Mouse (Mus musculus): Measurements from ENCODE around the gene Ubtd1. TPM values are rescaled to one million over a fixed set of nuclear protein-coding genes. Genes with fewer than 3 reads are reported as not detected.

Ubtd1 gene
- total RNA-seq, 2 experiments from 2014 or later, result 3.7 TPM

Other genes starting within 250 kb of the Ubtd1 start
- gene Slit1, start 238.1 kb upstream of the Ubtd1 start, total RNA-seq (2015; ENCODE audit: low replicate concordance), result 0.42 TPM in 1 of 2 replicates, not detected in the other
- gene Slit1, start 238.1 kb upstream of the Ubtd1 start, total RNA-seq (2017; ENCODE audit: low replicate concordance), result 0.14 and 0.51 TPM in 2 replicates
- 17.5 and 28.6 TPM in 2 replicates for gene Arhgap19, start 179.7 kb upstream of the Ubtd1 start, total RNA-seq (2015; ENCODE audit: low replicate concordance)
- gene Arhgap19, start 179.7 kb upstream of the Ubtd1 start, total RNA-seq (2017; ENCODE audit: low replicate concordance), result 28.1 and 28.3 TPM in 2 replicates
- gene Frat1, start 151.8 kb upstream of the Ubtd1 start, total RNA-seq (2015; ENCODE audit: low replicate concordance), result 0.77 and 3.1 TPM in 2 replicates
- gene Frat1, start 151.8 kb upstream of the Ubtd1 start, total RNA-seq (2017; ENCODE audit: low replicate concordance), result 2.1 and 5.3 TPM in 2 replicates
- 2.3 and 4.8 TPM in 2 replicates for gene Frat2, start 133.6 kb upstream of the Ubtd1 start, total RNA-seq (2015; ENCODE audit: low replicate concordance)
- 3.6 and 11.0 TPM in 2 replicates for gene Frat2, start 133.6 kb upstream of the Ubtd1 start, total RNA-seq (2017; ENCODE audit: low replicate concordance)
- 0.63 and 2.9 TPM in 2 replicates for gene Rrp12, start 85.6 kb upstream of the Ubtd1 start, total RNA-seq (2015; ENCODE audit: low replicate concordance)
- 2.4 and 2.6 TPM in 2 replicates for gene Rrp12, start 85.6 kb upstream of the Ubtd1 start, total RNA-seq (2017; ENCODE audit: low replicate concordance)
- gene Pgam1, start 69.8 kb upstream of the Ubtd1 start, total RNA-seq (2015; ENCODE audit: low replicate concordance), result 154 and 190 TPM in 2 replicates
- gene Pgam1, start 69.8 kb upstream of the Ubtd1 start, total RNA-seq (2017; ENCODE audit: low replicate concordance), result 58.1 and 69.4 TPM in 2 replicates
- 14.0 and 14.6 TPM in 2 replicates for gene Exosc1, start 48.3 kb upstream of the Ubtd1 start, total RNA-seq (2015; ENCODE audit: low replicate concordance)
- 12.8 and 14.1 TPM in 2 replicates for gene Exosc1, start 48.3 kb upstream of the Ubtd1 start, total RNA-seq (2017; ENCODE audit: low replicate concordance)
- gene Zdhhc16, start 48.3 kb upstream of the Ubtd1 start, total RNA-seq (2015; ENCODE audit: low replicate concordance), result 20.2 and 22.6 TPM in 2 replicates
- 6.4 and 19.0 TPM in 2 replicates for gene Zdhhc16, start 48.3 kb upstream of the Ubtd1 start, total RNA-seq (2017; ENCODE audit: low replicate concordance)
- 10.0 and 27.0 TPM in 2 replicates for gene Mms19, start 606 bp upstream of the Ubtd1 start, total RNA-seq (2015; ENCODE audit: low replicate concordance)
- 3.5 and 13.9 TPM in 2 replicates for gene Mms19, start 606 bp upstream of the Ubtd1 start, total RNA-seq (2017; ENCODE audit: low replicate concordance)
- gene Ankrd2, start 54.2 kb downstream of the Ubtd1 start, total RNA-seq (2015; ENCODE audit: low replicate concordance), result not detected in 2 replicates
- gene Ankrd2, start 54.2 kb downstream of the Ubtd1 start, total RNA-seq (2017; ENCODE audit: low replicate concordance), result not detected in 2 replicates
- 0.63 TPM in 1 of 2 replicates, not detected in the other for gene Hoga1, start 63.8 kb downstream of the Ubtd1 start, total RNA-seq (2015; ENCODE audit: low replicate concordance)
- not detected in 2 replicates for gene Hoga1, start 63.8 kb downstream of the Ubtd1 start, total RNA-seq (2017; ENCODE audit: low replicate concordance)
- not detected in 2 replicates for gene 4933411K16Rik, start 70.5 kb downstream of the Ubtd1 start, total RNA-seq (2015; ENCODE audit: low replicate concordance)
- gene 4933411K16Rik, start 70.5 kb downstream of the Ubtd1 start, total RNA-seq (2017; ENCODE audit: low replicate concordance), result 0.42 TPM in 1 of 2 replicates, not detected in the other
- gene Morn4, start 104.6 kb downstream of the Ubtd1 start, total RNA-seq (2015; ENCODE audit: low replicate concordance), result not detected in 2 replicates
- gene Morn4, start 104.6 kb downstream of the Ubtd1 start, total RNA-seq (2017; ENCODE audit: low replicate concordance), result not detected in 2 replicates
- gene Pi4k2a, start 108.7 kb downstream of the Ubtd1 start, total RNA-seq (2015; ENCODE audit: low replicate concordance), result 4.0 TPM in 2 replicates
- gene Pi4k2a, start 108.7 kb downstream of the Ubtd1 start, total RNA-seq (2017; ENCODE audit: low replicate concordance), result 3.4 and 6.6 TPM in 2 replicates
- 5.2 TPM in 1 of 2 replicates, not detected in the other for gene Avpi1, start 147.3 kb downstream of the Ubtd1 start, total RNA-seq (2015; ENCODE audit: low replicate concordance)
- 0.34 TPM in 1 of 2 replicates, not detected in the other for gene Avpi1, start 147.3 kb downstream of the Ubtd1 start, total RNA-seq (2017; ENCODE audit: low replicate concordance)
- gene Marveld1, start 165.6 kb downstream of the Ubtd1 start, total RNA-seq (2015; ENCODE audit: low replicate concordance), result 3.8 and 5.9 TPM in 2 replicates
- 3.2 and 5.3 TPM in 2 replicates for gene Marveld1, start 165.6 kb downstream of the Ubtd1 start, total RNA-seq (2017; ENCODE audit: low replicate concordance)
- gene Zfyve27, start 182.2 kb downstream of the Ubtd1 start, total RNA-seq (2015; ENCODE audit: low replicate concordance), result 3.8 and 8.1 TPM in 2 replicates
- gene Zfyve27, start 182.2 kb downstream of the Ubtd1 start, total RNA-seq (2017; ENCODE audit: low replicate concordance), result 12.0 and 22.6 TPM in 2 replicates
- gene Sfrp5, start 220.5 kb downstream of the Ubtd1 start, total RNA-seq (2015; ENCODE audit: low replicate concordance), result not detected in 2 replicates
- not detected in 2 replicates for gene Sfrp5, start 220.5 kb downstream of the Ubtd1 start, total RNA-seq (2017; ENCODE audit: low replicate concordance)

Data from erythroblast, adult 5-6 weeks (primary cell).